Mouse (Mus musculus) kidney, postnatal 10 days (tissue): ENCODE data around the gene Tbl2.

Source experiments
- DNase-seq: peaks from one replicate; pipeline ENCODE4 v3.0.0; 2021; ENCODE audit warnings: mixed read lengths

The Tbl2 gene

DNA sequence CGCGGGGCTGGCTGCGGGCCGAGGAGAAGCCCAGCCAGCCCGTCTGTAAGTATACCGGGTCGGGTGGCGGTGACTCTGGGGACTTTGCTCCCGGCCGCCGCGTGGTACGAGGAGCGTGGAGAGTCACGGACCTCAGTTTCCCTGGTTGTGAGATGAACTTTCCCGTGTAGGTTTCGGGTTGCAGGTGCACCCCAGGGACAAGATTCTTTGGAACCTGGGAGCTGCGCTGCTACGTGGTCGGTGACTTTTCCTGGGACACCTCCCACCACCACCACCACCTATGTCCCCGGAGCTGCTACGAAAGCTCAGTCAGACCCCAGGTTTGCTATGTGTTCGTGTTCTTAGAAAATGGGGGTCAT lies 342 bp downstream of the Tbl2 start:
- DNase-seq: no peak

DNA sequence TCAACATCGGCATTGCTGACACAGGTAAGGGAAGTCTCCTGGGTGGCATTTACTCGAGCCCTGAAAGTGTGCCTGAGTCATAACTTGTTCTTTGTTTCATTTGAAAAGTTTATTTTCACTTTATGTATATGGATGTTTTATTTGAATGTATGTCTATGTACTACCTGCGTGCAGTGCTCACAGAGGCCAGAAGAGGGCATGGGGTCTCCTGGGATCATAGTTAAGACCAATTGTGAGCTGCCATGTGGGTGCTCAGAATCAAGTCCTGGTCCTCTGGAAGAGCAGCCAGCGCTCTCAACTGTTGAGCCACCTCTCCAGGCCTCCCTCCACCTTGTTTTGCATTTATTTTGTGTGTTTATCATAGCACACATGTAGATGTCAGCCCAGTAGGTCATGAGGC lies 7.0 kb downstream of the Tbl2 start:
- no peak for DNase-seq

DNA sequence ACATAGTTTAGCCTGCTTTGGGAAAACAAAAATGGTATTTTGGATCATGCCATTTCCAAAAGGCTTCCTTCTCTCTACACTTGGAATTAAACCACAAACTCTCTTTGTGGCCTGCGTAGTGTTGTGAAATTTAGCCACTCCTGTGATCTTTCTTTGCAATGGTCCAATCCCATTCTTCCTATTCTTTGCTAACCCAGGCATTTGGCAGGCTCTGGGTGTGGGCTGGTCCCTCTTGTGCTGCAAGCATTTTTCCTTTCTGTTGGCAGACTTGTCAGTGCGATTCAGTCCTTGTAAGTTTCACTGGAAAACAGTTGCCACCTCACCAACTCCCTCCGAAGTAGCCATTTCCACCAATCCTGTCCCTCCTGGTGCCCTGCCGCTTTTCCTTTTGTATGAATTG lies 11.8 kb downstream of the Tbl2 start:
- no peak for DNase-seq

DNA sequence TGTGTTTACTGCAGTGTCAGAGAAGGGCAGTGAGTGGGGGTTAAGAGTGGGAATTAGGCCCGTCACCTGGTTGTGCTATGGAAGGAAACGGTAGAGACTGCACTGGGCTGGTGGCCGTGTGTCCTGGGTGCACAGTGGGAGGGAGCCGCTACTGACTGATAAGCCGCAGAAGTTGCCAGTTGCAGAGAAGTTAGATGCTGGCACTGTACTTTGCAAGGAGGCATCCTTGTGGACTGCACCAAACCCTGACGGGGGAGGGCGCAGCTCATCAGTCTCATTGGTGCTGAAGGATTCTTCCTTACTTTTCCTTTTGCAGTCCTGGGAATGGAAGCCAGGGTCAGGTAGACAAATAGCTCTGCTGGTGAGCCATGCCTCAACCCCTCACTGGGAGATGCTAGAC lies 12.2 kb downstream of the Tbl2 start:
- DNase-seq: no peak

DNA sequence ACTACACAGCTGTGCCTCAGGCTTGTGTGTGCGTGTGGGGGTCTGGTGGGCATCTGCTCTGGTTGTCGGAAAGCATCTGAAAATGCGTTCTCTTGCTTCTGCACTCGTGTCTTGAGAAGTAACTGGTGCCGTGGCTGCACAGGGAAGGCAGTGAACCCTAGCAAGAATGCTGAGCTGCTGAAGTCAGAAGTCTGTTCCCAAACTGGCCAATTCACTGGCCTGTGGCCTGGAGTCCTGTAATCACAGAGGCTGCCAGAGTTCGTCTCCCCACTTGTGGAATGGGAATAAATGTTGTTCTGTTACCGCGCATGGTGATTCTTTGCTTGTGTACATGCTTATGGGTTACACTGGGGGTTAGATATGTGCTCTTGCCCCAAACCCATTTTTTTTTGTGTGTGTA lies 12.9 kb downstream of the Tbl2 start:
- DNase-seq: peak; percentile 52

DNA sequence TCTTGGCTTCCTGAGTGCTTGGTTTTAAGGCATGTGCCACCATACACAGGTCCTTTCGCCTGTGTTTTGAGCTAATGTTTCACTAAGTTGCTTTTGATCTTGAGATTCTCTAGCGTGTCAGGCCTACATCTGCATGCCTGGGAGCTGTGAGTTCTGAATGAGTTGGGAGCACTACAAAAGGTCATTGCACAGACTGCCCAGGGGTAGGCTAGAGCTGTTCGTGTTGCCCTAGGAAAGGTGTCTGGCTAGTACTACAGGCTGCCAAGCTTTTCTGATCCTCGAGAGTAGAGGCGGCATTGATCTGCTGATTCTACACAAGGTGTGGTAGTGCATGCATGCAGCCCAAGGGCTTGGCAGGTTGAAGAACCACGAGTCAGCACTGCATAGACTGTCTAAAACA lies 13.4 kb downstream of the Tbl2 start:
- peak; percentile 35 for DNase-seq

DNA sequence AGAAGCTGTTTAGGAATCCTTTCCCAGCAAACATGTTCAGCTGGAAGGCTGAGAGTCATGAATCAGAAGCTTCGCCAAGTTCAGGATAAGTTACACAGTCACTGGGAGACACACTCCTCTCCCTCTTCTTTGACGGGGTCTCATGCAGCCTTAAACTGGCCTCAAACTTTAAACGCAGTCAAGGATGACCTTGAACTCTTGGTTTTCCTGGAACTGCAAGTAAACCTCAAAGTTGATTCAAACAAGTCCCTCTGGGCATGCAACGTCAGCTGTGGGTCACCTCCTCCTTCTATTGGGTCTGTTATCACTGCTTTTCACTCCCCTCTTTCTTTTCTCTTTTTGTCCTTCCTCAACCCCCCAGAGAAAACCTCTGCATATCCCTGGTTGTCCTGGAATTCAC lies 17.5 kb downstream of the Tbl2 start:
- no peak for DNase-seq

DNA sequence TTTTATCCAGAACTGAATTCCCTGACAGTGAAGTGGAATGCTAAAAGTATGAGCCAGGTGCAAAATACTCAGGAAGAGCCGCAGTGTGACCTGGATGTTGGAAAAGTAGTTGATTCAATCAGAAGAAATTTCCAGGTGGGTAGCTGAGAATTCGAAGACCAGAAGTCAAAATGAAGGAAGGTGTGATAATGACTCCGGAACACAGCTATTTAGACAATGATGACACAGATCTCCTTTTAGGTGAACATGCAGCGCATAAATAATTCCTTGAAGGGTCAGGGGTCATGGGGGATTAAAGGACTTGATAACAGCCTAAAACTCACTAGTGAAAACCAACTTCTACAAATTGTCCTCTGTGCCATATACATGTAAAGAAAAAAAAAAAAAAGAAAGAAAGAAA lies 18.0 kb downstream of the Tbl2 start:
- no peak for DNase-seq

DNA sequence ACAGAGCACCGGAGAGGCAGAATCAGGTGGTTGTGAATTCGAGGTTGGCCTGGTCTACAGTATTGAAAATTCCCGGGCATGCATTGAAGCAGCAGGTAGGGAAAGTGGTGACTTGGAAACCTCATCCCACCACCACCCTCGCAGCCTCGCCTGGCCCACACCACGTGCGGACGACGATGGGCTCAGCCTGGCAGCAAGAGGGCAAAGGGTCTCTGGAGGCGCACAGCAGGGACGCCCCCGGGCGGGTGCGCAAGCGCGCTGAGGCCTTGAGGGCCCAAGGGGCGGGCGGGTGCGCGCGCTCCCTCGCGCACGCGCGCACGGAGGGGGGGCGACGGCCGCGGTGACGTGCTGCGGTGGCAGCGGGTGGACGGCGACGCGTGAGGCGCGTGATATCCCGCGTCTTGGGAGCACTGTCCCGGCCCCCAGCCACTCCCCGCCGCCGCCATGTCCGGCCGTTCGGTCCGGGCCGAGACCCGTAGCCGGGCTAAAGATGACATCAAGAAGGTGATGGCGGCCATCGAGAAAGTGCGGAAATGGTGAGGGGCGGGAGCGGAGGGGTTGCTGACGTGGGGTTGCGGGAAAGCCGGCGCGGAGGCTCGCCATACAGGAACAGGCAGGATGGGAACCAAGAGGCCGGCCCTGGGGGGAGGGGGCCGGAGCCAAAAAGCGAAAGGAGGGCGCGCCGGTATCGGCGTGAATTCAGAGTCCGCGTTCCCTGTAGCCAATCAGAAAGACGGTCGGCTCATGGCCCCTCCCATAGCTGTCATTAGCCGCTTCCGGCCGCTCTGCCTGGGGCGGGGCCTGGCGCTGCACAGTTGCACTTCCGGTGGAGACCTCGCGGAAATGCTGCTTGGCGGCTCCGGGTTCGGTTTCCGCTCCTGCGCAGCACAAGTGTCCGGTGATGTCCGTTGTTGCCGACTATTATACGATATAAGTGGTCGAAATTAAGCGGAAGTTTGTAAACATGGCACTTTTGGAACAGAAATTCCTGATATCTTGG lies 18.9 kb downstream of the Tbl2 start, which contains the start of gene Bcl7b:
TSS of gene Bcl7b (plus strand) at position 221 of the 1,000 bp plus-strand sequence.
- peak; percentile 98 for DNase-seq

DNA sequence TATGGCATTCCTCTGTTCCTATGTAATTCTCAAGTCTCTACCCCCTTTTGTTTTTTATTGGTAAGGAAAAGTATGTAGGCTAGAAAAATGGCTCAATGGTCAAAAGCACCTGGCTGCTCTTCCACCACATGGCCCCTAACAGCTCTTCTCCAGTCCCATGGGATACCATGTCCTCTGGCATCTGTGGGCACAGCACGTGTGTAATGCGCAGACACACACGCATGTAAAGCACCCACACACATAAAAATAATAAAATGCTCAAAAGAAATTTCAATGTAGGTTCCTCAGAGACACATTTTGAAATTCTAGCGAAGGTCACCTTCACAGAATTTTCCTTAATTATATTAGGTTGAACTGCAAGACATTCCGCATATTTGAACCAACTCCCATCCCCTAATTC lies 20.0 kb downstream of the Tbl2 start:
- no peak for DNase-seq

DNA sequence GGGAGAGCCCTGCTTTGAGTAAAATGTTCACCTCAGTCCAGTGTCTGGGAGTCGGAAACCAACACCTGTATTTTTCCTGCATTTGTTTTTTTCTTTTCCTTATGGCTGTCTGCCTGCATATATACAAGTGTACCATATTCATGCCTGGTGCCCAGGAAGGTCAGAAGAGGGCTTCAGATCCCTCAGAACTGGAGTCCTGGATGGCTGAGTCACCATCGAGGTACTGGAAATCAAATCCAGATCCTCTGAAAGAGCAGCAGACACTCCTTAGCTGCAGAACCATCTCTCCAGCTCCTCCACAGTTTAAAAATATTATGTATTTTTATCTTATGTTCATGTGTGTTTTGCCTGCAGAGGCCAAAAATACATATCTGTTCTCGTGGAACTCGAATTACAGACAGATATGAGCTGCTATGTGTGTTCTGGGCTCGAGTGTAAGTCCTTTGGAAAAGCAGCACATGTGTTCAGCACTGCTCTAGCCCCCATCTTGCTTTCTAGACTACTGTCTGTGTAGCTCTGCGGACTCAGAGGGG lies 22.3 kb downstream of the Tbl2 start:
- no peak for DNase-seq

DNA sequence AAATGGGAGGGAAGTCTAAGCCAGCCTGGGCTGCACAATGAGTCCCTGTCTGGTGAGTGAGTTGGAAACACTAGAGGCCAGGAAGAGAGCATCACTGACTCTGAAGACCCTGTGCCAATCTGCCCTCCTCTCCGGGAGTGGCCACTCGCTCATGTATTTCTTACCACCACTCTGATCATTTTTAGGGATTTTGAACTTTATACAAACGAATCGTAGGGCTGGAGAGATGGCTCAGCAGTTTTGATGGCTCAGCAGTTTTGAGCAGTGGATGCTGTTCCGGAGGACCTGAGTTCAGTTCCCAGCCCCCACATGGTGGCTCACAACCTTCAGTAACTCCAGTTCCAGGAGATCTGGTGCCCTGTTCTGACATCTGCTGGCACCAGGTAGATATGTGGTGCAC lies 23.5 kb downstream of the Tbl2 start:
- no peak for DNase-seq

DNA sequence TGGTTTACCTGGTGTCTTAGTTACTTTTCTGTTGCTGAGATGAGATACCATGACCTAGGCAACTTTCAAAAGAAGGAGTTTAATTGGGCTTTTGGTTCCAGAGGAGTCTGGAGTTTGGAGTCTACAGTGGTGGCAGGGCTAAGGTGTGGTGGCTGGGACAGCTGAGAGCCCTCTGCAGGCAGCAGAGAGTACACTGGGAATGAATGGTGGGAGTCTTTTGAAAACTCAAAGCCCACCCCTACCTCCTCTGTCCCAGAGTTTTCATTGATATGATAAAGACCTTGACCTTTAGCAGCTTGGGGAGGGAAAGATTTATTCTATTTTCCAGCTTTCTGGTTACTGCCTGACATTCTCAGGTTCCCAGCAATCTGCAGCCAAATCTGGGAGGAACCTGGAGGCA lies 25.6 kb downstream of the Tbl2 start:
- DNase-seq: no peak

DNA sequence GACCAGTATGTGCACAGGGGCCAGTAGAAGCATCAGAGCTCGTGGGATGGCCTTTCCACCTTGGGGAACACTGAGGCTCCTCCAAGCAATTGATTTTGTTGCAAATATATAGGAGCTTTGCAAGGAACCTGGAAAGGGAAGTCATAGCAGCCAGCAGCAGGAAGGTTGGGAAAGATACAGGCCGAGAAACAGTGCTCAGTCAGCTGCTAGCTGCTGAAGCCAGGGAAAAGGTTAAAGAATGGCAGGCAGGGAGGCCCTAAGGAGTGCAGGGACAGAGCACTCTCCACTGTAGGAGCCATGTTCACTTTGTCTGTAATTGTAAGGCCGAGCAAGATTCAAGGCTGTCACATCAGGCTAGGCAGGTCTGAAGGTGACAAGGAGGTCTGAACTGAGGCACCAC lies 29.1 kb downstream of the Tbl2 start:
- DNase-seq: no peak

DNA sequence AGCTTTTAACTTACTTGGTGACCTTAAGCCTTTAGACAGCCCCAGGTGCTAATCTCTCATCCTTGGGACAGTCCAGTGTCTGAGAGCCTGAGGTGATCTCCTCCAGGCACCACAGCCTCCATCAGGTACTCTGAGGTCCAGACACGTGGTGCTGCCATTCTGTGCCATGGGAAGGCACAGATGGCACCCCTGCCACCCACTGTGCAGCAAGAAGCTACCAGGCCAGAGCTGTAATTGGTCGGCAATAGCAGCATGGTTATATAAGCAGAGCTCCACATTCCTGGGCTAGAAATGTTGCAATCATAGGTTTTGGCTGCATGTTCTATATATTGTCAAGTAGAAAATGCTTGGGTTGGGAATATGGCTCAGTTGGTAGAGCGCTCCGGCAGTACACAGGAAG lies 29.5 kb downstream of the Tbl2 start:
- DNase-seq: no peak

DNA sequence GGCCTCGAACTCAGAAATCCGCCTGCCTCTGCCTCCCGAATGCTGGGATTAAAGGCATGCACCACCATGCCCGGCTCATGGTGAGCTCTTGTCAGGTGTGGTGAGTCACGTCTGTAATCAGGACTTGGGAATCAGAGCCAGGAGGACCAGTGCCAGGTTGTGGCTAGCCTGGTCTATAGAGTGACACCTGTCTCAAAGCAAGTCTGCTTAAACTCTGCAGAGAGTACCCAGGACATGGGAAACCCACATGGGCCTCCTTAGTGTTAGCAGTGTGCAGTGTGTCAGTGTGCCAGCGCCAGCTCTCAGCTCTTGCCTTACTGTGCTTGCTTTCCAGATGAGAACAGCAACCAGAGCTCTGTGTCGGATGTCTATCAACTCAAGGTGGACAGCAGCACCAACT lies 30.2 kb downstream of the Tbl2 start:
- DNase-seq: no peak

DNA sequence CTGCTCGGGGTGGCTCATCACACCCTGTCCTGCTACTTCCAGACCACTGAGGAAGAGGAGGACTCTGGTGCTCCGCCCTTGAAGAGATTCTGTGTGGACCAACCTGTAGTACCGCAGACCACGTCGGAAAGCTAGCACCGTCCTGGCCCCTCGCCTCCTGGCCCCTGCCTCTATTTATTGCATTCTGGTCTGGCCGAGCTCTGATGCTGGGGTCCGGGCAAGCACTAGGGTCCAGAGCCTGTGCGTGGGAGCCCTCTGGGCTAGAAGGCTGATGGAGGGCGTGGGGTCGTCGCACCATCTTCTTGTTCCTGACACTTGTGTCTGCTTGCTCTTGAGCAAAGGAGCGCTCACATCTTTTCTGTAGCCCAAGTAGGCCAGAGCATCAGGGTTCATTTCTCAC lies 31.3 kb downstream of the Tbl2 start:
- DNase-seq: no peak

DNA sequence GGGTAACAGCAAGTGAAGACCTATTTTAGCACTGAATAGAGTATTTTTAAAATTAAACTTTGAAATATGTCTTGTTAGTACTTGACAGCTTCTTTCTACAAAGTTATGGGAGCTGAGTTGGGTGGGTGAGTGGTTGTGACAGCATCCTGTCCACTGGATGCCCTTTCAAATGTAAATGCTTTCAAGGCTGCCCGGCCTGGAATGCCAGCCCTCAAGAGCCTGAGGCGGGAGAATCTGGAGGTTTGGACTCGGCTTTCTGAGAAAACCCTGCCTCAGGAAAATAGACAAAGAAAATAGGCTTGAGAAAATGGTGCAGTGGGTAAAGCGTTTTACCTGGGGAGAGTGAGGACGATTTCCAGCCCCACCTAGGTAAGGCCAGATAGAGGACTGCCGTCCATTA lies 32.3 kb downstream of the Tbl2 start:
- no peak for DNase-seq

DNA sequence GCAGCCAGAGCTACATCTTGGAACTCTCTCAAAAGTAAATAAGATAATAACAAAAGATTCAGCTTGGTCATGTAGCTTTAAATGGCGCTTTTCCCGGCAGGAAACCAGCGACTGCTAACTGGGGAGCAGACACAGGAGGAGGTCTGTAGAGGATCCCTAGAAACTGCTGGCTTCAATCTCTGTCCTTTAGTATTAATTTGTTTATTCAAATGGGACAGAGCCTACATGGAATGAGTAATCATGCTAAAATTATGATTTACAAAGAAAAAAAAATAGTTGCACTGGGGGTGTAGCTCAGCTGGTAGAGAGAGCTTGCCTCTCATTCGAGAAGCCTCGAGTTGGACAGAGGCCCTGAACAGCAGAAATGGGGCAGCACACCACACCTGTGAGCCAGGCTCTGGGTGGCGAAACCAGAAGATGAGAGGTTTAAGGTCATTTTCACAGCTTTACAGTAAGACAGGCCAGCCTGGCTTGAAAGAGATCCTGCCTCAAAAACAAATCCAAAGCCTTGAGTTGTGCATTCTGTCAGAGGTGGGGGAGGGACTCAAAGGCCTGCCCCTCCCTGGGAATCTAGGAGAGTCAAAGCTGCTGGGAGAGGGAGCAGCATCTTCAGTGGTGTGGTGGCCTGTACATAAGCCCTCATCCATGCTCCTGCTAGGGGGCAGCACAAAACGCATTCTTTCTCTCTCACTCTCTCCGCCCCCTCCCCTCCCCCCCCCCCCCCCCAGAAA lies 33.8 kb downstream of the Tbl2 start:
- DNase-seq: peak; percentile 63

DNA sequence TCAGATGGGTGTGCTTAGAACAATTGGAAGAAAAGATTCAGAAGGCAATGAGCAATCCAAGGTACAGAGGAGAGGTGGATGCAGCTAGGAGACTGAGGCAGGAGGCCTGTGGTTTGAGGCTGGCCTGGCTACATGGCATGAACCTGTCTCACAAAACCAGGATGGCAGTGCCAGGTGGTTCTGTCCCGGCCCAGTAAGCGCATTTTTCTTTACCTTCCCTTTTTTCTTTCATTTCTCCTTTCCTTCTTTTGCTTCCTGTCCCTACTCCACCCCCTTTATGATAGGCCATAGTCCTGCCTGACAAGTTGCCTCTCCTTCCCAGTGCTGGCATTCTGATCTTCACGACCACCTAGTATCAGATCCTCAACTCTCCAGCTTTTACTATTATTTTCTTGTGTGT lies 35.6 kb downstream of the Tbl2 start:
- no peak for DNase-seq

DNA sequence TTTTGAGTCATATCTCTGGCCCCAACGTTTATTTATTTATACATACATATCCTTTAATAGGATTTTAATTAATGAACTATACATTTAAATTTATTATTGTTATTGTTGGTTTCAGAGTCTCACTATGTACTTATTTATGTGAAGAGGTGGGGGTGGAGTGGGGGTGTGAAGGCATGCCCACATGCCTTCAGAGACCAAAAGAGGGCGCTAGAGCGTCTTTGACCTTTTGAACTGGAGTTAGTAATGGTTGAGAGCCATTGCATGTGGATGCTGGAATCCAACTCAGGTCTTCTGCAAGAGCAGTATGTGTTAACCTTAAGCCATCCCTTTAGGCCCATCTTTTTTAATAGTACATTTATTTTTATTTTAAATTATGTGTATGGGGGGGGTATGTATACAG lies 36.1 kb downstream of the Tbl2 start:
- no peak for DNase-seq

DNA sequence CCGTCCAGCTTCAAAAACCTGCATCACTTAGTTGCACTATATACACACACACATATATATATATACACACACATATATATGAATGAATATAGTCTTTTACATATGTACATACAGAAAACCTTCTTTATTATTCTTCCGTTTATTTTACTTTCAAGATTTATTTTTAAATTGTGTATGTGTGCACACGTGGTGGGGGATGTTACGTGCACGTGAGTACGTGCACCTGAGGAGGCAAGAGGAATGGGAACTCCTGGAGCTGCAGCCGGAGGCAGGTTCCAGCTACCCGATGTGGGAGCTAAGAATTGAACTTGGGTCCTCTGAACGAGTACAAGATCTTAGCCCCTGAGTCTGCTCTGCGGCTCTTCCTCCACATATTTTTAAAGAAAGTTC lies 36.8 kb downstream of the Tbl2 start:
- DNase-seq: no peak

DNA sequence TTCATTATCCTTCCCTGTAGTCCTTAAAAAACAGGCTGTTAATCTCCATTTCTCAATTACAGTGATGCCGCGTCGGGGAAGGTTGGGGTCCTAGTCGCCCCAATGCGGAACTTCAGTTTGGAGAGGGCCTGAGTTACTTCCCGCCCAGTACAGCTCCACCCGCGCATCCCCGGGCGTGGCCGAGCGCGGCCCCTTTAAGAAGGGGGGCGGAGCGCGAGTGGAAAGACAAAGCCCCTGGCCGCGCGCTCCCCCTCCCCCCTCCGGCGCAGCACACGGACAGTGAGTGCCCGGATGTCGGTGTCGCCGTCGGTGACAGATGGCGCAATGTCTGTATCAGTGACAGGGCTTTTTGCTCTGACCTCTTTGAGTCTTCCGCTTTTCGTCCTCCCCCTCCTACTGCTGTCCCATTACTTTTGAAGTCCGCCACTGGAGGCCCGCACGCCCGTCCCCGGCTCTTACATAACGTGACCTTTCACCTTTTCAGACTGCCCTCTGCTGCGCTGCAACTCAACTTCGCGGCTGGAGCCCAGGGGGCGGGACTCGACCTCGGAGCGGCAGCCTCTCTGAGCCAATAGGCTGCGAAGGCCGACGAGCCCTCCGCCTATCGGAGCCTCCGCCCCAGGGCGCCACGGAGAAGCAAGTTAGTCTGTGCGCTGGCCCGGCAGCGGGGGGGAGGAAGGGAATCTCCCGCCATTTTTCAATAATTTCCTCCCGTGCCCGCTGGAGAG lies 37.3 kb downstream of the Tbl2 start, which contains the start of gene Baz1b:
TSS of gene Baz1b (plus strand) at position 644 of the 728 bp plus-strand sequence.
- DNase-seq: peak; percentile 99
